Mouse (Mus musculus) E14TG2a.4 (cell line): ENCODE results near the gene Fank1.

ENCODE experiments used
- CTCF ChIP-seq: conservative IDR thresholded peaks from 2 replicates; pipeline ENCODE4 v1.5.1; 2014; ENCODE audit warnings: low read length
- NANOG ChIP-seq: IDR thresholded peaks from 2 replicates; pipeline ENCODE4 v1.6.1; 2014; ENCODE audit warnings: borderline replicate concordance, low read length, mixed read lengths

DNA sequence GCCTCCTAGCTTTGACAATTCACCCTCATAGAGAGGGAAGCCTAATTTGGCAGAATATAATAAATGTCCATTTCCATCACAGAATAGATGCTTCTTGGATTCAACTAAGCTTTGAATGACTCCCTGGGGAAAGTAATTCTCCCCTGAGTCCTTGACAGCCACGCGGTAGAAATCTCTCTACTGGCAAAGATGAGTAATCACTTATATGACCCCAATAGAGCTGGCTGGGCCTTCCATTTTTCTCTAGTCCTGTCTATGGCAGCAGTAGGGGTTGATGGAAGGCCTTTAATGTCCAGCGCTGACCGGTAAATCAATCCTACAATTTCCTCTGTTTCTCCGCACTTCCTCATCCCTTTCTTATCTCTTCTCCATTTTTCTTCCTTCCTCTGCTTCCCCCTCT lies 1.5 kb upstream of the Fank1 start:
- TF ChIP-seq CTCF (no peak), NANOG (no peak)
